Mouse (Mus musculus) myocyte (in vitro differentiated cells): ENCODE measurements around the gene Kxd1. TPM values are rescaled to one million over a fixed set of nuclear protein-coding genes. Genes with fewer than 3 reads are reported as not detected.
A peak's percentile ranks its signal among the peaks of the same experiment; 100 is the strongest.
"Not testable (repeated sequence)": the region's sequence is repeated elsewhere in the genome, so short reads cannot be mapped to it uniquely, and the experiment has no call there.

ENCODE experiments used
- H3K27me3 ChIP-seq: one replicate; pipeline ENCODE4 v1.6.1; 2011; ENCODE audit not compliant: control insufficient read depth, insufficient read depth, insufficient read length
- H3K36me3 ChIP-seq: one replicate; pipeline ENCODE4 v1.6.1; 2011; ENCODE audit not compliant: control insufficient read depth, insufficient read depth
- H3K4me2 ChIP-seq: one replicate; pipeline ENCODE4 v1.6.1; 2011; ENCODE audit warnings: low read depth, control low read depth
- H3K4me3 ChIP-seq: one replicate; pipeline ENCODE4 v1.5.1; 2011; ENCODE audit warnings: mild to moderate bottlenecking, control low read depth, moderate library complexity
- H3K79me2 ChIP-seq: one replicate; pipeline ENCODE4 v1.6.1; 2011; ENCODE audit not compliant: control insufficient read depth, insufficient read depth
- H3ac ChIP-seq: one replicate; pipeline ENCODE4 v1.6.1; 2011; ENCODE audit not compliant: control insufficient read depth, insufficient read length
- CEBPB ChIP-seq: IDR thresholded peaks from 2 replicates; pipeline ENCODE4 v1.6.1; 2011; ENCODE audit warnings: mild to moderate bottlenecking, moderate library complexity; ENCODE audit not compliant: poor library complexity, insufficient read depth, severe bottlenecking
- E2F4 ChIP-seq: IDR thresholded peaks from one replicate; pipeline ENCODE4 v1.6.1; 2011; ENCODE audit warnings: mild to moderate bottlenecking, control low read depth, moderate library complexity; ENCODE audit not compliant: insufficient read depth
- MAX ChIP-seq: IDR thresholded peaks from one replicate; pipeline ENCODE4 v1.6.1; 2011; ENCODE audit warnings: low read depth, mild to moderate bottlenecking, control low read depth
- MYOD1 ChIP-seq, 3 experiments: IDR thresholded peaks; one replicate each; pipeline ENCODE4 v1.6.1; 2011; ENCODE audit warnings: control low read depth in 2 of 3, low read depth in 2 of 3, mild to moderate bottlenecking in 2 of 3, moderate library complexity in 1 of 3; ENCODE audit not compliant: insufficient read length in 2 of 3, control insufficient read depth in 1 of 3
- MYOG ChIP-seq, 3 experiments: IDR thresholded peaks; one replicate each; pipeline ENCODE4 v1.6.1; 2011; ENCODE audit warnings: control low read depth in 2 of 3, low read depth in 2 of 3, mild to moderate bottlenecking in 2 of 3; ENCODE audit not compliant: insufficient read length in 2 of 3, control insufficient read depth in 1 of 3, insufficient read depth in 1 of 3
- POLR2A ChIP-seq: IDR thresholded peaks from one replicate; pipeline ENCODE4 v1.6.1; 2011; ENCODE audit warnings: low read depth, mild to moderate bottlenecking, control low read depth, moderate library complexity; ENCODE audit not compliant: insufficient read length
- POLR2AphosphoS2 ChIP-seq: IDR thresholded peaks from one replicate; pipeline ENCODE4 v1.6.1; 2011; ENCODE audit warnings: low read depth, control low read depth; ENCODE audit not compliant: insufficient read length
- REST ChIP-seq: IDR thresholded peaks from one replicate; pipeline ENCODE4 v1.6.1; 2011; ENCODE audit warnings: mild to moderate bottlenecking, control low read depth, moderate library complexity; ENCODE audit not compliant: insufficient read depth, insufficient read length
- SRF ChIP-seq: IDR thresholded peaks from one replicate; pipeline ENCODE4 v1.6.1; 2011; ENCODE audit warnings: low read depth; ENCODE audit not compliant: control insufficient read depth, insufficient read length
- TCF12 ChIP-seq: IDR thresholded peaks from one replicate; pipeline ENCODE4 v1.6.1; 2011; ENCODE audit warnings: mild to moderate bottlenecking, control low read depth; ENCODE audit not compliant: poor library complexity, insufficient read depth, severe bottlenecking
- TCF3 ChIP-seq: IDR thresholded peaks from one replicate; pipeline ENCODE4 v1.6.1; 2011; ENCODE audit warnings: low read depth, control low read depth; ENCODE audit not compliant: insufficient read length
- USF1 ChIP-seq: IDR thresholded peaks from one replicate; pipeline ENCODE4 v1.6.1; 2011; ENCODE audit warnings: low read depth, mild to moderate bottlenecking, control low read depth, moderate library complexity
- polyA plus RNA-seq: library from polyadenylated mRNA; unstranded; fragments of >200 nt; fragmentation: generic; extraction: Trizol; gene quantifications from one replicate; pipeline ENCODE4 v1.2.1, GENCODE M21; 2012; ENCODE audit warnings: missing spikeins

The Kxd1 gene
- polyA plus RNA-seq, 1 experiment = 73.8 TPM

GRCm38 (mm10) chr8:70511770-70512169, 16.0 kb downstream of the Kxd1 start:
- Histone ChIP-seq H3K4me3 (no peak overlapping the region), H3K36me3 (peaks cover 15% of the 10 kb centered on the region), H3K79me2 (peaks cover 35% of the 10 kb centered on the region), H3ac (no peak overlapping the region), H3K27me3 (no peaks in the 10 kb centered on the region), H3K4me2 (peak overlapping the region; percentile 61)
- TF ChIP-seq MYOD1 (IDR thresholded peaks at IDR 0.05; ENCODE audit: control insufficient read depth in 1 of 3, insufficient read length in 2 of 3, low read depth in 2 of 3) = no peak
- no peak for TF ChIP-seq MAX
- TF ChIP-seq POLR2AphosphoS2 = peak; percentile 62

- peaks cover 15% of the 10 kb centered on the region for H3K36me3 ChIP-seq
Observed at GRCm38 (mm10) chr8:70511174-70511573, 16.6 kb downstream of the Kxd1 start.

GRCm38 (mm10) chr8:70510228-70510915, 17.4 kb downstream of the Kxd1 start, which contains the start of gene Uba52:
Uba52 (minus strand) TSS chr8:70510801.
- Histone ChIP-seq H3K27me3 (no peaks in the 10 kb centered on the region), H3K79me2 (peaks cover 42% of the 10 kb centered on the region), H3K4me3 (peak within 1 kb of the TSS; percentile 93), H3ac (peak within 1 kb of the TSS; percentile 84), H3K4me2 (peak within 1 kb of the TSS; percentile 97), H3K36me3 (peaks cover 10% of the 10 kb centered on the region)
- peak; percentile 15 for TF ChIP-seq SRF
- peak in 2 of 3 experiments; percentile 13 to 26 for TF ChIP-seq MYOD1 (IDR thresholded peaks at IDR 0.05; ENCODE audit: control insufficient read depth in 1 of 3, insufficient read length in 2 of 3, low read depth in 2 of 3)
- peak in 1 of 3 experiments; percentile 21 for TF ChIP-seq MYOG (IDR thresholded peaks at IDR 0.05; ENCODE audit: control insufficient read depth in 1 of 3, insufficient read depth in 1 of 3, insufficient read length in 2 of 3, low read depth in 2 of 3)
- peak; percentile 85 for TF ChIP-seq POLR2AphosphoS2
- TF ChIP-seq USF1 = no peak
- TF ChIP-seq CEBPB = no peak
- TF ChIP-seq TCF3 = no peak
- peak; percentile 3 for TF ChIP-seq E2F4
- peak; percentile 97 for TF ChIP-seq POLR2A

More at GRCm38 (mm10) chr8:70511174-70511573, 16.6 kb downstream of the Kxd1 start:
- not testable (repeated sequence) for H3K27me3 ChIP-seq
- Histone ChIP-seq H3K4me2 (peak overlapping the region; percentile 61), H3ac (peak overlapping the region; percentile 84), H3K4me3 (peak overlapping the region; percentile 93), H3K79me2 (peaks cover 36% of the 10 kb centered on the region)

DNA sequence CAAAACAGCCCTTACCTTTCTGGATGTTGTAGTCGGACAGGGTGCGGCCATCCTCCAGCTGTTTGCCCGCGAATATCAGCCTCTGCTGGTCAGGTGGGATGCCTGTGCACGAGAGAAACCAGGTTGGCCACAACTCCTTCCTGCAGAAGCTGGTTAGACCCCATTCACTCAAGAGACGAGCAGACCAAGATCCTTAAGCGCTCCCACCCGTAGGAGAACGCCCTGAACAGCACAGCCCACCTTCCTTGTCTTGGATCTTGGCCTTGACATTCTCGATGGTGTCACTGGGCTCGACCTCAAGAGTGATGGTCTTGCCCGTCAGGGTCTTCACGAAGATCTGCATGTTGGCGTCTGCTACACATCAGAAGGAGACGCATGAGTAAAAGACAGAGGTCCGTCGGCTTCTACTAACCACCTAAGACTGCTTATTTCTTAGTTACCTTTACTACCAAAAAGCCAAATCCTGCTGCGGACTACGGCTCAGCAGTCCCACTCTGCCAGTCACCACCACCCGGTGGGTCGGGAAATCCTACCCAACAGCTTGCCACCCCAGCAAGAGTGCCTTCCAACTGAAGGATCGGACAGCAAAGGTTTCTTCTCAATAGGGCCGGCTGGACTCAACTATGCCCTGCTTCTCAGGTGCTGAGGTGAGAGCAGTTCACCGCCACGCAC, 18.3 kb downstream of the Kxd1 start:
- TF ChIP-seq SRF (no peak), POLR2A (no peak), TCF12 (no peak), MYOD1 (IDR thresholded peaks at IDR 0.05; ENCODE audit: control insufficient read depth in 1 of 3, insufficient read length in 2 of 3, low read depth in 2 of 3) (no peak), USF1 (no peak), TCF3 (no peak), MAX (no peak), E2F4 (no peak), CEBPB (no peak), MYOG (IDR thresholded peaks at IDR 0.05; ENCODE audit: control insufficient read depth in 1 of 3, insufficient read depth in 1 of 3, insufficient read length in 2 of 3, low read depth in 2 of 3) (no peak), REST (no peak), POLR2AphosphoS2 (no peak)

DNA sequence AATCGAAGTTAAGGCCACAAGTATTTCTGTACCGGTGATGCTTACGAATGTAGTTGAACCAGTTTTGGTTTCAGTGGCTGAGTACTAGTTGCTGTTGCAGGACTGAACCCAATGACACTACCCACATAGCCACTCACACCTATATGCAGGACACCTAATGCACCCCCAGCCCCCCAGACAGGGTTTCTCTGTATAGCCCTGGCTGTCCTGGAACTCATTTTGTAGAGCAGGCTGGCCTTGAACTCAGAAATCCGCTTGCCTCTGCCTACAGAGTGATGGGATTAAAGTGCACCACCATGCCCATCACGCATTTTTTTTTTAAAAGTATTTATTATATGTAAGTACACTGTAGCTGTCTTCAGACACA, 20.7 kb downstream of the Kxd1 start:
- Histone ChIP-seq H3ac (peak overlapping the region; percentile 23), H3K4me3 (peak overlapping the region; percentile 60), H3K27me3 (no peaks in the 10 kb centered on the region), H3K79me2 (peaks cover 35% of the 10 kb centered on the region), H3K36me3 (peaks cover 10% of the 10 kb centered on the region), H3K4me2 (peak overlapping the region; percentile 52)
- no peak for TF ChIP-seq REST
- no peak for TF ChIP-seq E2F4
- no peak for TF ChIP-seq MYOD1 (IDR thresholded peaks at IDR 0.05; ENCODE audit: control insufficient read depth in 1 of 3, insufficient read length in 2 of 3, low read depth in 2 of 3)
- no peak for TF ChIP-seq USF1
- TF ChIP-seq TCF12 = no peak
- TF ChIP-seq MAX = no peak
- TF ChIP-seq SRF = no peak
- peak; percentile 57 for TF ChIP-seq POLR2AphosphoS2

More for the DNA sequence above, 18.3 kb downstream of the Kxd1 start:
- Histone ChIP-seq H3K4me2 (peak overlapping the region; percentile 97), H3K4me3 (peak overlapping the region; percentile 93), H3ac (peak overlapping the region; percentile 84), H3K79me2 (peaks cover 42% of the 10 kb centered on the region), H3K36me3 (peaks cover 10% of the 10 kb centered on the region), H3K27me3 (no peaks in the 10 kb centered on the region)
